Comparison of ENCODE assay signal across 1 mouse cellular context in the genomic region with DNA sequence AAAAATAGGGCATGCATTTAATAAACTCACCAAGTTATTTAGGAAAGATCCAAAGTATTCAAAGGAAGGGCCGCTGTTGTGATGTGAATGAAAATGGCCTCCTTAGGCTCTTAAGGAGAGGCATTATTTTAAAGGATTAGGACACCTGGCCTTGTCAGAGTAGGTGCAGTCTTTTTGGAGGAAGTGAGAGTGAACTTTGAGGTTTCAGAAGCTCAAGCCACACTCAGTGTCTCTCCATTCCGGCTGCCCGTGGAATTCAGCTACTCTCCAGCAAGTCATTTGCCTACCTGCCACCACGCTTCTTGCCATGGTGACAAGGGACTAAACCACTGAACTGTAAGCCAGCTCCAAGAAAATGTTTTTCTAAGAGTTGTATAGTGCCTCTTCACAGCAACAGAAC.
TF ChIP-seq lines count a peak whose summit lies in the region.

No protein-coding gene starts in this region.

TF ChIP-seq in CH12.LX, 34 proteins besides CTCF, POLR2A, EP300 and RAD21 (continued from another document):
- TF ChIP-seq ZKSCAN1 (IDR thresholded peaks at IDR 0.05; ENCODE audit: borderline replicate concordance, low read depth, low read length): no peak
- TF ChIP-seq JUN (IDR thresholded peaks at IDR 0.05; ENCODE audit: insufficient read depth, low read depth, low read length): 0 out of 2 replicates have a peak, but pooled peaks have one; percentile 33
- no peak for TF ChIP-seq ELF1 (IDR thresholded peaks at IDR 0.05; ENCODE audit: low read depth, low read length)
- no peak for TF ChIP-seq PAX5 (IDR thresholded peaks at IDR 0.05; ENCODE audit: low read length)
- no peak for TF ChIP-seq MAZ (IDR thresholded peaks at IDR 0.05; ENCODE audit: low read depth, low read length)
- TF ChIP-seq TCF12 (IDR thresholded peaks at IDR 0.05; ENCODE audit: low read depth, low read length): peak; percentile 88
- TF ChIP-seq MAFK (IDR thresholded peaks at IDR 0.05; ENCODE audit: insufficient replicate concordance, low read length): no peak
- peak; percentile 81 for TF ChIP-seq MXI1 (IDR thresholded peaks at IDR 0.05; ENCODE audit: low read depth, low read length)
- no peak; the same call in 1 of the 2 replicates for TF ChIP-seq ETS1 (conservative IDR thresholded peaks at IDR 0.05; ENCODE audit: low read depth, low read length)
- peak; percentile 55; the same call in 1 of the 2 replicates for TF ChIP-seq MAX (IDR thresholded peaks at IDR 0.05; ENCODE audit: low read length)
- TF ChIP-seq SIN3A (IDR thresholded peaks at IDR 0.05; ENCODE audit: low read length): peak; percentile 83; the same call in 1 of the 2 replicates
- no peak for TF ChIP-seq POLR2AphosphoS2 (IDR thresholded peaks at IDR 0.05; ENCODE audit: low read depth, low read length)
- TF ChIP-seq JUND (conservative IDR thresholded peaks at IDR 0.05; ENCODE audit: low read depth, low read length): peak; percentile 52; the same call in 1 of the 2 replicates
- TF ChIP-seq RCOR1 (conservative IDR thresholded peaks at IDR 0.05; ENCODE audit: low read depth, low read length): peak; percentile 93
- TF ChIP-seq NELFE (IDR thresholded peaks at IDR 0.05; ENCODE audit: low read depth, low read length): no peak
- TF ChIP-seq IRF4 (IDR thresholded peaks at IDR 0.05; ENCODE audit: low read depth, low read length): peak; percentile 97
- no peak for TF ChIP-seq CHD1 (IDR thresholded peaks at IDR 0.05; ENCODE audit: low read depth, low read length)
- TF ChIP-seq UBTF (IDR thresholded peaks at IDR 0.05; ENCODE audit: low read depth, low read length): no peak
- TF ChIP-seq SMC3 (IDR thresholded peaks at IDR 0.05; ENCODE audit: low read depth, low read length): peak; percentile 38
- TF ChIP-seq MEF2A (IDR thresholded peaks at IDR 0.05; ENCODE audit: borderline replicate concordance, low read depth, low read length): peak; percentile 72
- TF ChIP-seq USF2 (conservative IDR thresholded peaks at IDR 0.05; ENCODE audit: low read depth, low read length): no peak
- no peak for TF ChIP-seq HCFC1 (IDR thresholded peaks at IDR 0.05; ENCODE audit: low read depth, low read length)
- no peak for TF ChIP-seq GABPA (IDR thresholded peaks at IDR 0.05; ENCODE audit: insufficient replicate concordance, low read depth, low read length)
- TF ChIP-seq TBP (conservative IDR thresholded peaks at IDR 0.05; ENCODE audit: low read depth, low read length): 0 out of 2 replicates have a peak, but pooled peaks have one; percentile 17
